Mouse (Mus musculus) heart, postnatal 10 days (tissue): ENCODE results near the gene Hormad2. TPM values are rescaled to one million over a fixed set of nuclear protein-coding genes. Genes with fewer than 3 reads are reported as not detected.

ENCODE experiments used
- DNase-seq, 2 experiments: peaks; one replicate each; pipeline ENCODE4 v3.0.0; 2021
- intact Hi-C: fragments of 180-260 bp; cut with DNase I; formaldehyde crosslinking; loops from one replicate; pipeline ENCODE4 v1.15.1; 2025
- total RNA-seq, 2 experiments: library from RNA; stranded (reverse); gene quantifications; 2 replicates each; pipeline ENCODE4 v1.2.3; 2021

The Hormad2 gene
- total RNA-seq, 2 experiments from 2014 or later, result not detected

- no peak for DNase-seq
- intact Hi-C loops, result no loop called here
Observed at GRCm38 (mm10) chr11:4306086-4306485, 134.8 kb downstream of the Hormad2 start.

DNA sequence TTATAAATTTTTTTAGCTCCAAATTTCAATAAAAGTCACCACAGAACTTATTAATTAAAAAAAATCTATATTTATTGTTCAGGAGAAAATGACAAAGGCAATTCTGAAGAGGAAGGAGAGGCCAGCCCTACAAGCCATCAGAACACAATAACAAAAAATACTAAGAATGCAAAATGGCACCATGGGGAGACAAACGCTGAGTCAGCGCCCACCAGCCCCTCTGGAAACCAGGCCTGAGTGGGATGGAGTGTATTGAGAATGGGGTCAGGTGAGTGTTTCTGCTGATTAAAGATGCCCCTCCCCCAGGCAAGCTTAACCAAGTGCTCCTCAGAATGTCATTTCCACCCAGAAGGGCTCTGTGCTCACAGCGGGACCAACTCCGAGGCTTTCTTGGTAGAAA lies 135.8 kb downstream of the Hormad2 start:
- DNase-seq, result no peak
- intact Hi-C loops, result no loop called here

GRCm38 (mm10) chr11:4304203-4304602 lies 136.7 kb downstream of the Hormad2 start:
- no peak for DNase-seq
- intact Hi-C loops, result loop anchor here (5.0 kb wide), 1 partner anchor 37 kb away; no protein-coding TSS in a partner anchor

DNA sequence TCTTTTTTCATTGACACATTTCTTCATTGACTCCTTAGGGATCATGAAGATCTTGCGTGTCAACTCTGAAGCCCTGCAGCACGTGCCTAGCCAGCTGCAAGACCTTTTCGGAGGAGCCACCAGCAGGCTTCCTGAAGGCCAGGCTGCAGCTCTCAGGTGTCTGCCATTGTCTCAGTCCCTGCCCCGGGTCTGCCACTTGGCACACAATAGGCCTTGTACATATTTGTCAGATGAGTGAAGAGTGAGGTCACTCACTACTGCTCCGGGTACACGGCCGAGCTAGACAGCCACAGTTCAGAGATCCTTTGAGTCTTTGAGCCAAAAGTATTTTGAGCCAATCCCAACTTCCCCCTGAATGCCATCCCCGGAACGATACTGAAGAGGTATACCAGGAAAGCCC lies 137.9 kb downstream of the Hormad2 start:
- DNase-seq, result peak; percentile 68 to 74
- intact Hi-C loops, result loop anchor here (5.0 kb wide), 1 partner anchor 36 kb away; no protein-coding TSS in a partner anchor

DNA sequence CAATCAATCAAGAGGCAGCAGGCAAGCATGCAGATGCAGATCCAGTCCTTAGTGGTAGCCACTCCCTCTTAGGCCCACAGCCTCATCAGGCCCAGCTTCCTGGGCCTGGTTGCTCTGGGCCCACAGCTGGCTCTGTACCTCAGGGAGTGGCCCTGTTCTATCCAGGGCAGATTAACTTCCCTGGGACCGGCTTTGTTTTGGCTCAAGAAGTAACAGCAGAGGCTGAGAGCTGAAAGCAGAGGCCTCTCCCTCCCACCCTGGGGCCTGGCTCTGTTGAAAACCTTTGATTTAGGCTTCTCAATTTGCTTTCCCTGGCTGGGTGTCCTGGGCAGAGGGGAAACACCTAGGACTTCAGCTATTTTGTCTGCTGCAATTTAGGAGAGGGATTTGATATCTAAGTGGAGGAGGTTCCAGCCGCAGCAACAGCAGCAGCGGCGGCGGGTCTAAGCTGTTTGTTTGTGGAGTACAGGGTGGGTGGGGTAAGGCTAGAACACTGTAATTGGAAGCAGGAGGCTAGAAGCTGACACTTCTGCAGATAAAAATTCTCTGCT lies 138.5 kb downstream of the Hormad2 start:
- peak; percentile 64 to 69 for DNase-seq
- intact Hi-C loops, result loop anchor here (5.0 kb wide), 1 partner anchor 35 kb away; no protein-coding TSS in a partner anchor

DNA sequence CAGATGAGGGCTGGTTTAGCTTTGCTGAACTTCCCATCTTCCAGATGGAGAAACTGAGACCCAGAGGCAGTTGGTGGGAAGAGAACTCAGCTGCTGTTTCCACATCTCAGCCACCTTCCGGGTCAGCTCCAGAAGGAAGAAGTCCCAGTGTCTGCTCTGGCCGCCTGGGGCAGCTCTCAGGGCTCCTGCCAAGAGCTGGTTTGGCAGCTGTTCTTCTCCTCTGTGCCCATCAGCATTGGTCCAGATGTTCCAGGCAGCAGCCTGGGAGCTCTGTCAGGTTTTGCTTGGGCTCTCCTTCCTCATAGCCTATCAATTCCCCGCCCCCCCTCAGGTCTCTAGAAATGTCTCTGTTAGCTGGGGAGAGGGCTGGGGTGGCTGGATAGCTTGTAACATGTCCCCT lies 140.2 kb downstream of the Hormad2 start:
- peak; percentile 49 to 64 for DNase-seq
- intact Hi-C loops, result loop anchor here (5.0 kb wide), 1 partner anchor 33 kb away; no protein-coding TSS in a partner anchor

DNA sequence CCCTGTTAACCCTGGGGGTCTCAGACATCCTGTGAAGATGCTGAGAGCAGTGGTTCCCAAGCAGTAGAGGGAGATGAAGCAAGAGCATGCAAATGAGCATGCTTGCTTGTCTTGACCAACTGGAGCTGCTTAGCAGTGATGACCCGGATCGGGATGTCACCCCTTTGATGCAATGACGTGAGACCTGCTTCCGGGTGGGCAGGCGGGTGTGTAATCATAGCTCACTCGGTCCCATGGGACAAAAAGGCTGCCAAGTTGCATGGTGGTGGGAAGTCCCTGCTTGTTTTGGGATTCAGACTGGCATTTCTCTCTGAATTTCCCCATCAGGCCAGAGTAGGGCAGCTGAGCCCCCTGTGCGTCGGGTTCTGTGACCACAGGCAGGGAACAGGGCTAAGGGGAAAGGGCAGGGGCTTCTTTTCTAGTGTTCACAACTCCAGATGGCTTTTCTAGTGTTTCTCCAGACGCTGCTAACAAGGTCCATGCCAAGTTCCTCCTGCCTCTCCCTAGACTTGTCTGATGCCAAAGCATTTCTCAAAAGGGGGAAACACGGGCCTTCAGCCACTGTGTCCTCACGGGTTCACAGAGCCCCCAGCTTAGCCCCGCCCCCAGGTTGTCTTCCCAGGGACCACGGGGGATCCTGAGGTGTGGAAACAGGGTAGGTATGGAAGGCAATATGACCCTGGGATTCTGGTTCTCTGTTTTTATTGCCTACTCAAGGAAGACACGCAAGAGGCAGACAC lies 141.0 kb downstream of the Hormad2 start:
- DNase-seq, result peak; percentile 67 to 84
- intact Hi-C loops, result loop anchor here (5.0 kb wide), 1 partner anchor 33 kb away; no protein-coding TSS in a partner anchor

GRCm38 (mm10) chr11:4299191-4299590 lies 141.7 kb downstream of the Hormad2 start:
- peak; percentile 60 to 67 for DNase-seq
- intact Hi-C loops, result no loop called here

DNA sequence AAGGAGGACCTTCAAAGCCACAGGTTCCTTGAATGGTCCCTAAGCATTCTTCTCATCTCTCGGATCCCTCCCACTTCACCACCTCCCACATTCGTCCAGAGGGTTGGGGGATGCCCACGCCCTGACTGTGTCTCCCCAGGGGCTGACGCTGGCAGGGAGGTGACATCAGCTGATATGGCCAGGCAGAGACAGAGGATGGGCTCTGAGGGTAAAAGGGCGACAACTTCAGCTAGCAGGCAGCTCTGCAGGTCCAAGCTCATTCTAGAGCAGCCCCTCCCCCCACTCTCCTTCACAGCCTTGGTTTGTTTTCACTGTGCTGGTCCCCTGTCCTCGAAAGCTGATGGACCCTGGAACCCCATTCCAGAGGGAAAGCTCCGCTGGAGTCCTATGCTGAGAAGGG lies 142.3 kb downstream of the Hormad2 start:
- DNase-seq, result peak; percentile 50 to 62
- intact Hi-C loops, result no loop called here

GRCm38 (mm10) chr11:4297753-4298152 lies 143.2 kb downstream of the Hormad2 start:
- intact Hi-C loops, result no loop called here
- DNase-seq, result peak; percentile 46 to 49

DNA sequence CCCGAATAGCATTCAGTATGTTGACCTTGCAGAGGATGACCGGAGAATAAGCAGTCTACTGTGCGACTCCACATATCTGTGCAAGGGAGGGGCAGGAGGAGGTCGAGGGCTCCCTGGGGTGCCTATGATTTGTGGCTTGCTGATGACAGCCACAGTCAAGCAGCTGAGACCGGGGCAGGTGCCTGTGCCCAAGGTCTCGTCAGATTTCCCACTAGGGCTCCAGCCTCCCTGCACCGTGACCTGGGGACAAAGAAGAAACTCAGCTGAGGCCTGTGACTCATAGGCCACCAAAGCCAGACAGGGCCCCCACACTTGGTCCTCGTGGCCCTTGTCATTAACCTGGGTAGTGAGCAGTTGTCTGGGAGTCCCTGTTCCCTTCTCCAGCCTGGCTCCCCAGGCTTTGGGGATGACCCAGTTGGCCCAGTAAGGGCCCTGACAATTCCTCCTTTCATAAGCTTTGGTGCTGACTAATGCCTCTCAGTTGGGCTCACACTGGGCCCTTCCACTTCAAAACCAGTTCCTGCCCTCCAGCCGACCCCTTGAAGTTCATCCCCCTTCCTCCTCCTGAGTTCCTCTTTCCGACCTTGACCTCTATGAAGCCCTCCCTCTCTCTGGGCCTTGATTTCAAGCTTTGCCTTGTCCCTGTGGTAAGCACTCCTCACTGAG lies 144.2 kb downstream of the Hormad2 start:
- intact Hi-C loops, result no loop called here
- DNase-seq, result peak; percentile 54 to 64

Other genes starting within 250 kb of the Hormad2 start
- gene Castor1, start 222.9 kb downstream of the Hormad2 start, total RNA-seq, result 10 to 100 TPM in 1 of 2 experiments, 1 to 10 TPM in 1; 7.9 to 10.4 TPM
- gene Osm, start 204.7 kb downstream of the Hormad2 start, total RNA-seq, result not detected
- under 1 TPM; 0.55 to 0.62 TPM for gene Lif, start 183.5 kb downstream of the Hormad2 start, total RNA-seq
- gene Mtmr3, start 153.8 kb upstream of the Hormad2 start, total RNA-seq, result 10 to 100 TPM; 56.9 to 59.9 TPM
- gene Gm11032, start 179.0 kb upstream of the Hormad2 start, total RNA-seq, result not detected
- 10 to 100 TPM; 15.2 to 16.4 TPM for gene Ascc2, start 196.6 kb upstream of the Hormad2 start, total RNA-seq